ENCODE assay signal across 16 mouse cellular contexts in genomic region chr12:83163721-83164120, GRCm38 (mm10).
DNase-seq lines count a peak whose midpoint lies in the region; ATAC-seq lines count a peak whose summit lies in the region.
"Had no signal": no experiment of that assay in that cellular context is flagged by ENCODE, and none has a peak within 500 bp of the region (broad histone marks: within the 10 kb centered on the region; RNA-seq: fewer than 3 reads in every experiment).

No protein-coding gene starts in this region.

- H3K4me3 ChIP-seq in heart, embryonic 14.5 days (ENCODE audit: control insufficient read depth in 1 of 2, insufficient read depth in 1 of 2, low read depth in 1 of 2, low read length in 2 of 2), result no peak overlapping the region
- H3K4me3 ChIP-seq in kidney, embryonic 16.5 days (ENCODE audit: low read length), result no peak overlapping the region
- H3K4me3 ChIP-seq: heart, adult 2 months; midbrain, embryonic 10.5 days had no signal

- H3K27me3 ChIP-seq in heart, embryonic 14.5 days (ENCODE audit: control insufficient read depth, insufficient read depth, low read length), result no peaks in the 10 kb centered on the region
- no peaks in the 10 kb centered on the region for H3K27me3 ChIP-seq in kidney, embryonic 16.5 days (ENCODE audit: insufficient read depth, low read length)

- WGBS in heart, embryonic 14.5 days, result 30% methylated on average over 5 of the region's 5 CpGs
- 64% methylated on average over 5 of the region's 5 CpGs for WGBS in kidney, embryonic 16.5 days

- no peak overlapping the region for H3K9ac ChIP-seq in heart, embryonic 14.5 days (ENCODE audit: low read length)
- H3K9ac ChIP-seq in kidney, embryonic 16.5 days (replicated peaks; ENCODE audit: low read length), result no peak overlapping the region
- H3K9ac ChIP-seq: forebrain, postnatal 0 days had no signal

- peaks cover 14% of the 10 kb centered on the region in 2 experiments; a peak in 3 of 4 replicates for H3K4me1 ChIP-seq in heart, embryonic 14.5 days (ENCODE audit: control insufficient read depth in 2 of 2, insufficient read depth in 2 of 2, low read length in 2 of 2)
- H3K4me1 ChIP-seq in kidney, embryonic 16.5 days (ENCODE audit: insufficient read depth, low read length), result no peaks in the 10 kb centered on the region

- H3K36me3 ChIP-seq in heart, embryonic 14.5 days (ENCODE audit: control insufficient read depth, insufficient read depth, low read length), result no peaks in the 10 kb centered on the region
- no peaks in the 10 kb centered on the region for H3K36me3 ChIP-seq in kidney, embryonic 16.5 days (ENCODE audit: insufficient read depth, low read length)
- H3K36me3 ChIP-seq: midbrain, embryonic 10.5 days had no signal

- no peak for DNase-seq in heart, adult 8-10 months (ENCODE audit: low spot score)
- DNase-seq in kidney, postnatal 14 days, result no peak
- DNase-seq in liver, result peak; percentile 15
- DNase-seq in skeletal muscle tissue, adult 2 months (ENCODE audit: low read depth, low spot score), result peak; percentile 59
- no peak for DNase-seq in embryo, embryonic 11 days
- DNase-seq: adrenal gland, postnatal 10 days; cerebellum, adult 9-11 months; forebrain, postnatal 0 days; layer of hippocampus, adult 9-11 months; lung, postnatal 14 days; right cerebral cortex, postnatal 4 days had no signal

- no peak overlapping the region for H3K27ac ChIP-seq in heart, embryonic 14.5 days (replicated peaks in 1 of 2; ENCODE audit: control insufficient read depth in 1 of 2, insufficient read depth in 1 of 2, low read depth in 2 of 2, low read length in 2 of 2)
- no peak overlapping the region for H3K27ac ChIP-seq in kidney, embryonic 16.5 days (ENCODE audit: low read length)
- H3K27ac ChIP-seq: heart, adult 2 months; midbrain, embryonic 10.5 days had no signal

- H3K4me2 ChIP-seq in heart, embryonic 14.5 days (ENCODE audit: low read length), result no peak overlapping the region
- no peak overlapping the region for H3K4me2 ChIP-seq in kidney, embryonic 16.5 days (replicated peaks; ENCODE audit: low read depth, low read length)

- peak; percentile 47; the same call in 1 of the 2 replicates for ATAC-seq in heart, embryonic 14.5 days (ENCODE audit: insufficient number of reproducible peaks, insufficient read depth, low FRiP score, low read depth)
- ATAC-seq in kidney, embryonic 16.5 days (ENCODE audit: low FRiP score, low TSS enrichment), result peak; percentile 27; the same call in 1 of the 2 replicates
- no peak for ATAC-seq in activated CD4-positive, CD25-positive, alpha-beta regulatory T cell, adult 4 months
- ATAC-seq: forebrain, postnatal 0 days had no signal

- H3K9me3 ChIP-seq in heart, embryonic 14.5 days (ENCODE audit: control insufficient read depth, low read length), result no peaks in the 10 kb centered on the region
- H3K9me3 ChIP-seq in kidney, embryonic 16.5 days (ENCODE audit: low read length), result no peaks in the 10 kb centered on the region
- H3K9me3 ChIP-seq: midbrain, embryonic 10.5 days had no signal

Comparison
In these comparisons a context has a peak if more than half of its experiments do, and no peak if none do; other contexts are left out.
1. DNase-seq: peak in liver (single experiment) and skeletal muscle tissue, adult 2 months (single experiment); none in heart, adult 8-10 months (single experiment), kidney, postnatal 14 days (single experiment) and embryo, embryonic 11 days (single experiment).